In genomic region chr11:61537362-61537761, GRCm38 (mm10) we compare ENCODE assay signal across 21 mouse cellular contexts. TPM values are rescaled to one million over a fixed set of nuclear protein-coding genes. Genes with fewer than 3 reads are reported as not detected.
DNase-seq lines count a peak whose midpoint lies in the region; ATAC-seq and TF ChIP-seq lines count a peak whose summit lies in the region.
"Had no signal": no experiment of that assay in that cellular context is flagged by ENCODE, and none has a peak within 500 bp of the region (broad histone marks: within the 10 kb centered on the region; RNA-seq: fewer than 3 reads in every experiment).

No protein-coding gene starts in this region.

- H3K4me2 ChIP-seq in hindbrain, postnatal 0 days (ENCODE audit: low read depth, low read length), result no peak overlapping the region
- H3K4me2 ChIP-seq: forebrain, embryonic 15.5 days; heart, embryonic 12.5 days; kidney, embryonic 15.5 days; limb, embryonic 12.5 days; liver, embryonic 15.5 days; midbrain, embryonic 15.5 days had no signal

- TF ChIP-seq POLR2A in cerebellum, adult 2 months (IDR thresholded peaks at IDR 0.05; ENCODE audit: borderline replicate concordance, insufficient read depth, low read length), result no peak

- H3K4me3 ChIP-seq in cerebellum, adult 2 months (replicated peaks; ENCODE audit: insufficient read depth, low read depth, low read length), result no peak overlapping the region
- no peak overlapping the region for H3K4me3 ChIP-seq in hindbrain, postnatal 0 days (ENCODE audit: low read length)
- H3K4me3 ChIP-seq in hindbrain, embryonic 10.5 days, result no peak overlapping the region
- H3K4me3 ChIP-seq: embryonic facial prominence, embryonic 10.5 days; forebrain, embryonic 15.5 days; heart, embryonic 12.5 days; kidney, embryonic 15.5 days; limb, embryonic 12.5 days; liver, embryonic 15.5 days; midbrain, embryonic 15.5 days had no signal

- WGBS in cerebellum, adult 2 months, result 80% methylated on average over 3 of the region's 3 CpGs
- WGBS in hindbrain, postnatal 0 days, result 78% methylated on average over 3 of the region's 3 CpGs
- WGBS in hindbrain, embryonic 10.5 days, result 89% methylated on average over 3 of the region's 3 CpGs

- no peaks in the 10 kb centered on the region for H3K27me3 ChIP-seq in cerebellum, adult 2 months (ENCODE audit: control insufficient read depth, insufficient read depth, low read length)
- no peaks in the 10 kb centered on the region for H3K27me3 ChIP-seq in hindbrain, postnatal 0 days (ENCODE audit: insufficient read depth, low read length)
- H3K27me3 ChIP-seq in hindbrain, embryonic 10.5 days (ENCODE audit: insufficient read depth, poor library complexity, severe bottlenecking), result no peaks in the 10 kb centered on the region
- H3K27me3 ChIP-seq: forebrain, embryonic 15.5 days; heart, embryonic 12.5 days; kidney, embryonic 15.5 days; limb, embryonic 12.5 days; midbrain, embryonic 15.5 days had no signal

- H3K27ac ChIP-seq in cerebellum, adult 2 months (ENCODE audit: insufficient read depth, low read length), result peak overlapping the region; percentile 73; the same call in 1 of the 2 replicates
- peak overlapping the region; percentile 41; the same call in 1 of the 2 replicates for H3K27ac ChIP-seq in hindbrain, postnatal 0 days
- H3K27ac ChIP-seq in hindbrain, embryonic 10.5 days, result no peak overlapping the region
- H3K27ac ChIP-seq: embryonic facial prominence, embryonic 10.5 days; forebrain, embryonic 15.5 days; kidney, embryonic 15.5 days; limb, embryonic 12.5 days; liver, embryonic 15.5 days; midbrain, embryonic 15.5 days had no signal

- ATAC-seq in hindbrain, postnatal 0 days, result peak; percentile 70; the same call in 1 of the 2 replicates
- ATAC-seq: CD4-positive, CD25-positive, alpha-beta regulatory T cell, adult 4 months; forebrain, embryonic 15.5 days; inflammation-experienced regulatory T-cells, adult 6 months; lung, postnatal 0 days; midbrain, embryonic 15.5 days had no signal

- H3K9me3 ChIP-seq in hindbrain, postnatal 0 days (ENCODE audit: low read length), result no peaks in the 10 kb centered on the region
- H3K9me3 ChIP-seq in hindbrain, embryonic 10.5 days, result no peaks in the 10 kb centered on the region
- H3K9me3 ChIP-seq: embryonic facial prominence, embryonic 10.5 days; forebrain, embryonic 15.5 days; heart, embryonic 12.5 days; kidney, embryonic 15.5 days; limb, embryonic 12.5 days; liver, embryonic 15.5 days; midbrain, embryonic 15.5 days had no signal

- no peak overlapping the region for H3K9ac ChIP-seq in hindbrain, postnatal 0 days (replicated peaks; ENCODE audit: low read length)
- H3K9ac ChIP-seq: forebrain, embryonic 15.5 days; heart, embryonic 12.5 days; kidney, embryonic 15.5 days; limb, embryonic 12.5 days; liver, embryonic 15.5 days; midbrain, embryonic 15.5 days had no signal

- 0 out of 2 replicates have a peak, but pooled peaks cover 5% of the 10 kb centered on the region for H3K36me3 ChIP-seq in hindbrain, postnatal 0 days (ENCODE audit: insufficient read depth, low read length)
- peaks cover 52% of the 10 kb centered on the region for H3K36me3 ChIP-seq in hindbrain, embryonic 10.5 days
- H3K36me3 ChIP-seq: liver, embryonic 15.5 days; midbrain, embryonic 15.5 days had no signal

- TF ChIP-seq CTCF in cerebellum, adult 2 months (IDR thresholded peaks at IDR 0.05; ENCODE audit: borderline replicate concordance, insufficient read depth, low read depth, low read length), result no peak
- TF ChIP-seq CTCF in hindbrain, postnatal 0 days (IDR thresholded peaks at IDR 0.05; ENCODE audit: low read depth), result no peak

- no peak for DNase-seq in cerebellum, adult 2 months
- DNase-seq in cerebellum, postnatal 10 days, result no peak
- DNase-seq in hindbrain, postnatal 0 days (ENCODE audit: low spot score), result peak; percentile 33
- DNase-seq in hindbrain, embryonic 10.5 days (ENCODE audit: low spot score), result no peak
- peak; percentile 35 to 40 for DNase-seq in right cerebral cortex, adult 2 months (ENCODE audit: low spot score in 2 of 2)
- DNase-seq in right cerebral cortex, postnatal 25 days, result no peak
- peak; percentile 24 to 56 for DNase-seq in right cerebral cortex, postnatal 36 days (ENCODE audit: low spot score in 2 of 2)
- DNase-seq in thymus, postnatal 36 days, result no peak
- DNase-seq: cerebellum, postnatal 36 days; gastrocnemius, postnatal 36 days had no signal

- H3K4me1 ChIP-seq in cerebellum, adult 2 months (ENCODE audit: control insufficient read depth, insufficient read depth, low read length), result peaks cover 30% of the 10 kb centered on the region
- H3K4me1 ChIP-seq in hindbrain, postnatal 0 days (ENCODE audit: insufficient read depth, low read length), result no peaks in the 10 kb centered on the region
- H3K4me1 ChIP-seq in hindbrain, embryonic 10.5 days (replicated peaks), result peaks cover 32% of the 10 kb centered on the region
- H3K4me1 ChIP-seq: liver, embryonic 15.5 days; midbrain, embryonic 15.5 days had no signal

RNA-seq across cellular contexts. Expression of gene B9d1, which starts 32.4 kb away (rescaled TPM):
- polyA plus RNA-seq in cerebellum, adult 2 months (2012; rRNA removed), result 36.2 and 40.7 TPM in 2 replicates
- total RNA-seq in hindbrain, postnatal 0 days (2014; rRNA removed), result 22.8 and 33.9 TPM in 2 replicates
- 26.2 and 29.7 TPM in 2 replicates for polyA plus RNA-seq in hindbrain, postnatal 0 days (2015; fragmentation: Nextera tagmentation; extraction: Ambion mirVana)
- polyA plus RNA-seq in hindbrain, embryonic 10.5 days (2016; fragmentation: Nextera tagmentation; extraction: Ambion mirVana), result 51.9 and 54.7 TPM in 2 replicates

RNA-seq across cellular contexts. Expression of gene Epn2, which starts 42.1 kb away (rescaled TPM):
- 123 and 132 TPM in 2 replicates for polyA plus RNA-seq in cerebellum, adult 2 months (2012; rRNA removed)
- 76.4 and 84.2 TPM in 2 replicates for total RNA-seq in hindbrain, postnatal 0 days (2014; rRNA removed)
- 56.1 and 59.9 TPM in 2 replicates for polyA plus RNA-seq in hindbrain, postnatal 0 days (2015; fragmentation: Nextera tagmentation; extraction: Ambion mirVana)
- 23.3 and 25.7 TPM in 2 replicates for polyA plus RNA-seq in hindbrain, embryonic 10.5 days (2016; fragmentation: Nextera tagmentation; extraction: Ambion mirVana)
- total RNA-seq: megakaryocyte progenitor cell, adult 5-6 weeks had no signal

RNA-seq across cellular contexts. Expression of gene Mapk7, which starts 43.2 kb away (rescaled TPM):
- polyA plus RNA-seq in cerebellum, adult 2 months (2012; rRNA removed), result 47.8 and 55.8 TPM in 2 replicates
- total RNA-seq in hindbrain, postnatal 0 days (2014; rRNA removed), result 50.5 and 58.8 TPM in 2 replicates
- polyA plus RNA-seq in hindbrain, postnatal 0 days (2015; fragmentation: Nextera tagmentation; extraction: Ambion mirVana), result 43.1 TPM in 2 replicates
- polyA plus RNA-seq in hindbrain, embryonic 10.5 days (2016; fragmentation: Nextera tagmentation; extraction: Ambion mirVana), result 99.5 and 107 TPM in 2 replicates

RNA-seq across cellular contexts. Expression of gene Mfap4, which starts 52.1 kb away (rescaled TPM):
- 1.9 and 3.5 TPM in 2 replicates for polyA plus RNA-seq in cerebellum, adult 2 months (2012; rRNA removed)
- 42.1 and 68.1 TPM in 2 replicates for total RNA-seq in hindbrain, postnatal 0 days (2014; rRNA removed)
- 38.7 and 43.3 TPM in 2 replicates for polyA plus RNA-seq in hindbrain, postnatal 0 days (2015; fragmentation: Nextera tagmentation; extraction: Ambion mirVana)
- polyA plus RNA-seq in hindbrain, embryonic 10.5 days (2016; fragmentation: Nextera tagmentation; extraction: Ambion mirVana), result 78.2 and 88.3 TPM in 2 replicates
- total RNA-seq: megakaryocyte progenitor cell, adult 5-6 weeks had no signal
- polyA plus RNA-seq: CD4-positive, CD25-positive, alpha-beta regulatory T cell, adult 4 months; inflammation-experienced regulatory T-cells, adult 6 months had no signal

Comparison
In these comparisons a context has a peak if more than half of its experiments do, and no peak if none do; other contexts are left out.
1. DNase-seq: peak in hindbrain, postnatal 0 days (single experiment), right cerebral cortex, adult 2 months (2 of 2) and right cerebral cortex, postnatal 36 days (2 of 2); none in cerebellum, adult 2 months (0 of 2), cerebellum, postnatal 10 days (0 of 2), hindbrain, embryonic 10.5 days (single experiment), right cerebral cortex, postnatal 25 days (single experiment) and thymus, postnatal 36 days (0 of 2).